Mouse (Mus musculus) gastrocnemius, postnatal 10 days (tissue): Measurements from ENCODE around the gene Usp47. TPM values are rescaled to one million over a fixed set of nuclear protein-coding genes. Genes with fewer than 3 reads are reported as not detected.

Experiments
- DNase-seq: peaks from one replicate; pipeline ENCODE4 v3.0.0; 2021; ENCODE audit warnings: mixed read lengths
- long read RNA-seq, 2 experiments: library from polyadenylated mRNA; stranded (forward); transcript quantifications; one replicate each; pipeline ENCODE4 v2.0.0; 2021
- total RNA-seq, 2 experiments: library from RNA; stranded (reverse); gene quantifications; 2 replicates each; pipeline ENCODE4 v1.2.3; 2021

Gene Usp47
- total RNA-seq = 100 to 1,000 TPM; 141 to 151 TPM
- long read RNA-seq, experiment 1, full-length matches to known transcripts = 192 of 420 reads
- long read RNA-seq, experiment 1, partial matches to known transcripts = 29 of 420 reads
- long read RNA-seq, experiment 1, other reads (novel, unspliced or antisense) = 199 of 420 reads
- long read RNA-seq, experiment 2, full-length matches to known transcripts = 192 of 403 reads
- long read RNA-seq, experiment 2, partial matches to known transcripts = 23 of 403 reads
- long read RNA-seq, experiment 2, other reads (novel, unspliced or antisense) = 188 of 403 reads

- peak; percentile 91 for DNase-seq
Observed at GRCm38 (mm10) chr7:112023150-112023600, at the start of gene Usp47. Gene Usp47 (plus strand): TSS chr7:112023504.

GRCm38 (mm10) chr7:111976401-111976800 lies 46.9 kb upstream of the Usp47 start:
- no peak for DNase-seq

- DNase-seq = no peak
Observed at GRCm38 (mm10) chr7:111977871-111978270, 45.4 kb upstream of the Usp47 start.

- no peak for DNase-seq
Observed at GRCm38 (mm10) chr7:111982296-111982695, 41.0 kb upstream of the Usp47 start.

GRCm38 (mm10) chr7:111984530-111984929 lies 38.8 kb upstream of the Usp47 start:
- no peak for DNase-seq

- DNase-seq = no peak
Observed at GRCm38 (mm10) chr7:111985266-111985665, 38.0 kb upstream of the Usp47 start.

GRCm38 (mm10) chr7:111986906-111987305 lies 36.4 kb upstream of the Usp47 start:
- DNase-seq = no peak

- no peak for DNase-seq
Observed at GRCm38 (mm10) chr7:111997441-111997840, 25.9 kb upstream of the Usp47 start.

GRCm38 (mm10) chr7:111998446-111999004 lies 24.8 kb upstream of the Usp47 start:
- DNase-seq = no peak

- DNase-seq = no peak
Observed at GRCm38 (mm10) chr7:111999376-111999775, 23.9 kb upstream of the Usp47 start.

- DNase-seq = no peak
Observed at GRCm38 (mm10) chr7:112000166-112000565, 23.1 kb upstream of the Usp47 start.

- DNase-seq = no peak
Observed at GRCm38 (mm10) chr7:112010511-112010910, 12.8 kb upstream of the Usp47 start.

- DNase-seq = no peak
Observed at GRCm38 (mm10) chr7:112010976-112011375, 12.3 kb upstream of the Usp47 start.

- peak; percentile 83 for DNase-seq
Observed at GRCm38 (mm10) chr7:112012102-112012501, 11.2 kb upstream of the Usp47 start.

- DNase-seq = no peak
Observed at GRCm38 (mm10) chr7:112012621-112013177, 10.6 kb upstream of the Usp47 start.

GRCm38 (mm10) chr7:112014148-112014547 lies 9.2 kb upstream of the Usp47 start:
- DNase-seq = no peak

- no peak for DNase-seq
Observed at GRCm38 (mm10) chr7:112022506-112023149, 676 bp upstream of the Usp47 start.

GRCm38 (mm10) chr7:112023601-112024445 lies 519 bp downstream of the Usp47 start:
- no peak for DNase-seq

GRCm38 (mm10) chr7:112024446-112024730 lies 1.1 kb downstream of the Usp47 start:
- no peak for DNase-seq

- DNase-seq = no peak
Observed at GRCm38 (mm10) chr7:112024856-112025255, 1.6 kb downstream of the Usp47 start.

GRCm38 (mm10) chr7:112030594-112030993 lies 7.3 kb downstream of the Usp47 start:
- no peak for DNase-seq

GRCm38 (mm10) chr7:112035804-112036203 lies 12.5 kb downstream of the Usp47 start:
- DNase-seq = no peak
